Mouse (Mus musculus): ENCODE results near the gene 4930435E12Rik.

DNA sequence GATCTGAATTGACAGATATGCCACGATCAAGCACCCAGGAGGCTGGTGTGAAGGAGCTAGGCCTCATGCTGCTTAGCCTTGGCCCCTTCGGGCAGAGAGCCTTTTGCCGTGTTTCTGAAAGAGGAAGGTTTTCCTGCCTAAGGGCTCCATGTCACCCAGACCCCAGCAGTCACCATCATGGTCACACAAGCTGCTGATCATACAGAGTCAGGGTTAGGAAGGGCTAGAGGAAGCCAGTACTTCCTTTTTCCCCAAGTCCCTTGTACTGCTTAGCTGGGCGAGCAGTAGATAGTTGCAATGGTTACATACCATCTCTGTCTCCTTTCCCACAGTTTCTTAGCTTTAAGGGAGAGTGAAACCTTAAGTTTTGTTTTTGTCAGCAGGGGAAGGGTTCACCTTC lies 65.0 kb downstream of the 4930435E12Rik start:
- TF ChIP-seq POLR2A (IDR thresholded peaks at IDR 0.05; ENCODE audit: low read depth, low read length), result no peak
- TF ChIP-seq HCFC1 (IDR thresholded peaks at IDR 0.05; ENCODE audit: low read depth, low read length), result no peak
- TF ChIP-seq CTCF (conservative IDR thresholded peaks at IDR 0.05 in 1 of 2, IDR thresholded peaks at IDR 0.05 in 1 of 2; ENCODE audit: low read depth in 2 of 2, low read length in 2 of 2), result no peak
- no peak for TF ChIP-seq TCF12 (IDR thresholded peaks at IDR 0.05; ENCODE audit: low read depth, low read length)
- no peak for TF ChIP-seq ETS1 (conservative IDR thresholded peaks at IDR 0.05; ENCODE audit: low read depth, low read length)
